Mouse (Mus musculus): Measurements from ENCODE around the gene Mroh8. TPM values are rescaled to one million over a fixed set of nuclear protein-coding genes. Genes with fewer than 3 reads are reported as not detected.

Gene Mroh8
- total and polyA plus RNA-seq, 3 experiments, result 0.37 to 1.4 (median 0.66) TPM

- H3K27me3 ChIP-seq (ENCODE audit: insufficient read depth, low read length), result no peaks in the 10 kb centered on the region
- DNase-seq (ENCODE audit: low spot score) (no peak), ATAC-seq (ENCODE audit: extremely low read depth, insufficient number of reproducible peaks, low FRiP score, poor library complexity, severe bottlenecking) (no peak)
- no peak for TF ChIP-seq POLR2AphosphoS5 (IDR thresholded peaks at IDR 0.05; ENCODE audit: insufficient replicate concordance, low read depth, low read length)
- no peak for TF ChIP-seq CTCF (IDR thresholded peaks at IDR 0.05; ENCODE audit: low read depth, low read length)
- no peak for TF ChIP-seq TAL1 (conservative IDR thresholded peaks at IDR 0.05; ENCODE audit: low read depth, low read length)
- H3K9me3 ChIP-seq (replicated peaks), result no peaks in the 10 kb centered on the region
- peaks cover 90% of the 10 kb centered on the region for H3K36me3 ChIP-seq (replicated peaks)
- no peaks in the 10 kb centered on the region for H3K4me1 ChIP-seq (ENCODE audit: insufficient read depth, low read depth, low read length)
- H3K4me3 ChIP-seq (ENCODE audit: low read depth, low read length), result no peak overlapping the region
Measured at GRCm38 (mm10) chr2:157303096-157303495, 23.7 kb upstream of the Mroh8 start.

GRCm38 (mm10) chr2:157300051-157300450 lies 20.7 kb upstream of the Mroh8 start:
- TF ChIP-seq TAL1 (conservative IDR thresholded peaks at IDR 0.05; ENCODE audit: low read depth, low read length) (no peak), GATA1 (IDR thresholded peaks at IDR 0.05; ENCODE audit: borderline replicate concordance, low read length) (no peak), GATA2 (IDR thresholded peaks at IDR 0.05; ENCODE audit: borderline replicate concordance, low read depth, low read length) (no peak), CTCF (IDR thresholded peaks at IDR 0.05; ENCODE audit: low read depth, low read length) (no peak), POLR2AphosphoS5 (IDR thresholded peaks at IDR 0.05; ENCODE audit: insufficient replicate concordance, low read depth, low read length) (no peak)
- Histone ChIP-seq H3K36me3 (replicated peaks) (peaks cover 91% of the 10 kb centered on the region), H3K9me3 (replicated peaks) (no peaks in the 10 kb centered on the region), H3K4me3 (ENCODE audit: low read depth, low read length) (no peak overlapping the region), H3K27me3 (ENCODE audit: insufficient read depth, low read length) (no peaks in the 10 kb centered on the region), H3K4me1 (ENCODE audit: insufficient read depth, low read depth, low read length) (no peaks in the 10 kb centered on the region)
- ATAC-seq (ENCODE audit: extremely low read depth, insufficient number of reproducible peaks, low FRiP score, poor library complexity, severe bottlenecking) (no peak), DNase-seq (ENCODE audit: low spot score) (no peak)

GRCm38 (mm10) chr2:157296105-157296689 lies 16.8 kb upstream of the Mroh8 start:
- Histone ChIP-seq H3K36me3 (replicated peaks) (peaks cover 96% of the 10 kb centered on the region), H3K4me1 (ENCODE audit: insufficient read depth, low read depth, low read length) (peaks cover 7% of the 10 kb centered on the region), H3K4me3 (ENCODE audit: low read depth, low read length) (no peak overlapping the region), H3K27me3 (ENCODE audit: insufficient read depth, low read length) (no peaks in the 10 kb centered on the region), H3K9me3 (replicated peaks) (no peaks in the 10 kb centered on the region)
- ATAC-seq (ENCODE audit: extremely low read depth, insufficient number of reproducible peaks, low FRiP score, poor library complexity, severe bottlenecking) (no peak), DNase-seq (ENCODE audit: low spot score) (no peak)
- TF ChIP-seq POLR2AphosphoS5 (IDR thresholded peaks at IDR 0.05; ENCODE audit: insufficient replicate concordance, low read depth, low read length), result no peak
- TF ChIP-seq GATA2 (IDR thresholded peaks at IDR 0.05; ENCODE audit: borderline replicate concordance, low read depth, low read length), result no peak
- no peak for TF ChIP-seq TAL1 (conservative IDR thresholded peaks at IDR 0.05; ENCODE audit: low read depth, low read length)
- TF ChIP-seq CTCF (IDR thresholded peaks at IDR 0.05; ENCODE audit: low read depth, low read length), result no peak
- TF ChIP-seq GATA1 (IDR thresholded peaks at IDR 0.05; ENCODE audit: borderline replicate concordance, low read length), result no peak

GRCm38 (mm10) chr2:157292093-157292492 lies 12.7 kb upstream of the Mroh8 start:
- ATAC-seq (ENCODE audit: extremely low read depth, insufficient number of reproducible peaks, low FRiP score, poor library complexity, severe bottlenecking), result no peak
- Histone ChIP-seq H3K9me3 (replicated peaks) (no peaks in the 10 kb centered on the region), H3K4me3 (ENCODE audit: low read depth, low read length) (no peak overlapping the region), H3K36me3 (replicated peaks) (peaks cover 99% of the 10 kb centered on the region), H3K4me1 (ENCODE audit: insufficient read depth, low read depth, low read length) (peaks cover 35% of the 10 kb centered on the region), H3K27me3 (ENCODE audit: insufficient read depth, low read length) (no peaks in the 10 kb centered on the region)
- DNase-seq (ENCODE audit: low spot score), result peak; percentile 35
- TF ChIP-seq TAL1 (conservative IDR thresholded peaks at IDR 0.05; ENCODE audit: low read depth, low read length) (no peak), GATA1 (IDR thresholded peaks at IDR 0.05; ENCODE audit: borderline replicate concordance, low read length) (no peak), CTCF (IDR thresholded peaks at IDR 0.05; ENCODE audit: low read depth, low read length) (peak; percentile 64), GATA2 (IDR thresholded peaks at IDR 0.05; ENCODE audit: borderline replicate concordance, low read depth, low read length) (no peak), POLR2AphosphoS5 (IDR thresholded peaks at IDR 0.05; ENCODE audit: insufficient replicate concordance, low read depth, low read length) (no peak)

GRCm38 (mm10) chr2:157288996-157289395 lies 9.6 kb upstream of the Mroh8 start:
- ATAC-seq (ENCODE audit: extremely low read depth, insufficient number of reproducible peaks, low FRiP score, poor library complexity, severe bottlenecking), result peak; percentile 40
- peak; percentile 10 for DNase-seq (ENCODE audit: low spot score)
- TF ChIP-seq GATA1 (IDR thresholded peaks at IDR 0.05; ENCODE audit: borderline replicate concordance, low read length), result no peak
- TF ChIP-seq CTCF (IDR thresholded peaks at IDR 0.05; ENCODE audit: low read depth, low read length), result no peak
- no peak for TF ChIP-seq GATA2 (IDR thresholded peaks at IDR 0.05; ENCODE audit: borderline replicate concordance, low read depth, low read length)
- no peak for TF ChIP-seq TAL1 (conservative IDR thresholded peaks at IDR 0.05; ENCODE audit: low read depth, low read length)
- TF ChIP-seq POLR2AphosphoS5 (IDR thresholded peaks at IDR 0.05; ENCODE audit: insufficient replicate concordance, low read depth, low read length), result no peak

GRCm38 (mm10) chr2:157287542-157287941 lies 8.2 kb upstream of the Mroh8 start:
- ATAC-seq (ENCODE audit: extremely low read depth, insufficient number of reproducible peaks, low FRiP score, poor library complexity, severe bottlenecking), result no peak; the same call in 1 of the 2 replicates
- TF ChIP-seq GATA1 (IDR thresholded peaks at IDR 0.05; ENCODE audit: borderline replicate concordance, low read length) (no peak), TAL1 (conservative IDR thresholded peaks at IDR 0.05; ENCODE audit: low read depth, low read length) (no peak), POLR2AphosphoS5 (IDR thresholded peaks at IDR 0.05; ENCODE audit: insufficient replicate concordance, low read depth, low read length) (no peak), CTCF (IDR thresholded peaks at IDR 0.05; ENCODE audit: low read depth, low read length) (no peak), GATA2 (IDR thresholded peaks at IDR 0.05; ENCODE audit: borderline replicate concordance, low read depth, low read length) (no peak)

More at GRCm38 (mm10) chr2:157288996-157289395, 9.6 kb upstream of the Mroh8 start:
- Histone ChIP-seq H3K4me1 (ENCODE audit: insufficient read depth, low read depth, low read length) (peaks cover 44% of the 10 kb centered on the region), H3K9me3 (replicated peaks) (no peaks in the 10 kb centered on the region), H3K36me3 (replicated peaks) (peaks cover 97% of the 10 kb centered on the region), H3K27me3 (ENCODE audit: insufficient read depth, low read length) (no peaks in the 10 kb centered on the region), H3K4me3 (ENCODE audit: low read depth, low read length) (no peak overlapping the region)

More at GRCm38 (mm10) chr2:157287542-157287941, 8.2 kb upstream of the Mroh8 start:
- Histone ChIP-seq H3K9me3 (replicated peaks) (no peaks in the 10 kb centered on the region), H3K36me3 (replicated peaks) (peaks cover 97% of the 10 kb centered on the region), H3K27me3 (ENCODE audit: insufficient read depth, low read length) (no peaks in the 10 kb centered on the region), H3K4me1 (ENCODE audit: insufficient read depth, low read depth, low read length) (peaks cover 56% of the 10 kb centered on the region), H3K4me3 (ENCODE audit: low read depth, low read length) (no peak overlapping the region)
- peak; percentile 40 for DNase-seq (ENCODE audit: low spot score)

Data from G1E (cell line).